Mouse (Mus musculus): ENCODE results near the gene Zfp488.

DNA sequence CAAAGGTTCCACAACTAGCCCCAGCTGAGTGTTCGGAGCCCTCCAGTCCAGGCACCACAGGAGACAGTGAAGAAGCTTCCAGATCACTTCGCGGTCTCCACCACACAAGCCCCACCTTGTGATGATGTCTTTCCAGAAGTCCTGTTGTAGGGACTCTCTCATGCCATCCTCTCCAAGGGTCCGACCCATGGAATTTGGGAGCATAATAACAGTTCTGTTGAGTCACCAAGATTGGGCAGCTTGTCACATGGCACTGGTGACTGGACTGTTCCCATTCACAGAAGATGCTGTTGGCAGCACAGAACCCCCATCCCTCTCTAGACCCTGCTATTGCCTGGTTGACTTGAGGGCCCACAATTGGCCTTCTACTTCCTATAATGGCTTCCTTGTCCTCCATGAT lies 37.8 kb upstream of the Zfp488 start, which contains the start of gene Gm5460:
- TF ChIP-seq GATA1 (IDR thresholded peaks at IDR 0.05; ENCODE audit: low read length) (no peak), TAL1 (IDR thresholded peaks at IDR 0.05; ENCODE audit: low read length) (no peak)

Measured in erythroblast, embryonic 14.5 days (primary cell).